Mouse (Mus musculus) cerebellum, adult 2 months (tissue): Measurements from ENCODE around the gene Zfyve27.

Source experiments
- CTCF ChIP-seq: fragments of 200-500 bp; IDR thresholded peaks from 2 replicates; pipeline ENCODE4 v1.5.1; 2011; ENCODE audit warnings: low read depth, mild to moderate bottlenecking, control low read depth, low read length, moderate library complexity, borderline replicate concordance; ENCODE audit not compliant: insufficient read depth
- POLR2A ChIP-seq: fragments of 200-500 bp; IDR thresholded peaks from 2 replicates; pipeline ENCODE4 v1.6.1; 2011; ENCODE audit warnings: low read length, control low read depth, borderline replicate concordance; ENCODE audit not compliant: insufficient read depth

DNA sequence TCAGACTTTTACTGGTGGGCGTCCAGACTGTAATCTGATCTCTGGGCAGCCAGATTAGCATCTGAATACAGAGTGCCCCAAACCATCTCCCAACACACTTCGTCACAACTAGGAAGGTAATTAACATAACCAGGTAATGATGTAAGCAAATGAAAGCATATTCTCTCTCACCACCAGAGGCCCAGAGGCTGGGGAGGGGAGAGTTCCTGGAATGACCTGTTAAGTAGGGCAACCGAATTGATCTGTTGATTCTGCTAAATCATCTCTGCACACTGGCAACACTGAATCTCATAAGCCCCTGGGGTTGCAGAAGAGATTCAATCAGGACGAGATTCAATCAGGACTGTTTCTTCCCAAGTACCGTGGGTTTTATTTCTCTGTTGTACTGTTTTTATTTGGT lies 27.6 kb upstream of the Zfyve27 start:
- TF ChIP-seq CTCF (no peak), POLR2A (no peak)
